Mouse (Mus musculus): Measurements from ENCODE around the gene Runx1.

DNA sequence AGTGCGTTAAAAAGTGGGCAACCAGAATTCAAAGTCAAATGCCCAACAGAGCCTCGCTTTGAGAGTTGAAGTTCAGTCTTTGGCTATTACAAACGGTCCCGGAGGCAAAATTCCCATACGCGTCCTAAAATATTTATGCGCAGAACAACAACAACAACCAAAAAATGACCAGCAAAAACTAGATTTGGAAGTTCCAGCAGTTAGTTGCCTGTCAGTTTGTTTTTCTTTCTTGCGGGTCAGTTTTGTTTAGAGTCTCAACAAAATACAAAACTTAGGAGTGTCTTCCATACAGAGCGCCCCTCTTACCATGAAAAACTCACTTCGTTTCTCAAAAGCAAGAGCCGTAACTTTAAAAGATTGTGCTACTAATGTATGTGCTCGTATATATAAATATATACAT is 130.0 kb downstream of the Runx1 start:
- TF ChIP-seq CTCF (IDR thresholded peaks at IDR 0.05; ENCODE audit: low read depth, low read length): no peak
- no peak for TF ChIP-seq EP300 (IDR thresholded peaks at IDR 0.05; ENCODE audit: insufficient read depth, low read depth, low read length)
- no peak for TF ChIP-seq POLR2A (IDR thresholded peaks at IDR 0.05; ENCODE audit: insufficient read depth, low read length)
